Comparison of ENCODE assay signal across 13 mouse cellular contexts in genomic region chr9:73165631-73166030, GRCm38 (mm10). TPM values are rescaled to one million over a fixed set of nuclear protein-coding genes. Genes with fewer than 3 reads are reported as not detected.
DNase-seq lines count a peak whose midpoint lies in the region.
"Had no signal": no experiment of that assay in that cellular context is flagged by ENCODE, and none has a peak within 500 bp of the region (broad histone marks: within the 10 kb centered on the region; RNA-seq: fewer than 3 reads in every experiment).

No protein-coding gene starts in this region.

- H3K4me1 ChIP-seq in forebrain, embryonic 10.5 days = no peaks in the 10 kb centered on the region

- WGBS in forebrain, embryonic 10.5 days = 87% methylated on average over 4 of the region's 4 CpGs

- DNase-seq in ovary, adult 18-20 months (ENCODE audit: low spot score) = peak; percentile 23
- DNase-seq in ovary, postnatal 10 days (ENCODE audit: low spot score) = no peak
- DNase-seq in adrenal gland, postnatal 10 days = peak; percentile 46
- peak; percentile 44 for DNase-seq in cerebellum, adult 8-10 months
- no peak for DNase-seq in B cell, adult 2 months
- no peak for DNase-seq in forebrain, embryonic 10.5 days (ENCODE audit: extremely low spot score, low spot score)
- DNase-seq in left cerebral cortex, postnatal 36 days (ENCODE audit: low spot score in 2 of 2) = no peak
- DNase-seq: forebrain, postnatal 0 days; lung, postnatal 14 days; right cerebral cortex, adult 18-20 months had no signal

- H3K36me3 ChIP-seq in forebrain, embryonic 10.5 days (replicated peaks) = no peaks in the 10 kb centered on the region
- H3K36me3 ChIP-seq: neural tube, embryonic 15.5 days had no signal

- no peak overlapping the region for H3K27ac ChIP-seq in forebrain, embryonic 10.5 days
- H3K27ac ChIP-seq: kidney, postnatal 0 days; neural tube, embryonic 15.5 days; stomach, postnatal 0 days had no signal

- peaks cover 5% of the 10 kb centered on the region for H3K27me3 ChIP-seq in forebrain, embryonic 10.5 days (ENCODE audit: poor library complexity, severe bottlenecking)
- H3K27me3 ChIP-seq: neural tube, embryonic 15.5 days had no signal

- H3K9me3 ChIP-seq in forebrain, embryonic 10.5 days = no peaks in the 10 kb centered on the region
- H3K9me3 ChIP-seq: neural tube, embryonic 15.5 days had no signal

- H3K4me3 ChIP-seq in forebrain, embryonic 10.5 days = no peak overlapping the region
- H3K4me3 ChIP-seq: neural tube, embryonic 15.5 days had no signal

- intact Hi-C loops in left cerebral cortex, postnatal 36 days (cut with DNase I) = loop anchor here (10.0 kb wide), 1 partner anchor 399 kb away; no protein-coding TSS in a partner anchor

RNA-seq across cellular contexts. Expression of gene Rsl24d1, which starts 52.4 kb away (rescaled TPM):
- 10 to 100 TPM; 61.2 to 63.7 TPM for total RNA-seq in adrenal gland, postnatal 10 days (2021)
- polyA plus RNA-seq in forebrain, embryonic 10.5 days (2016; fragmentation: Nextera tagmentation; extraction: Ambion mirVana) = 157 and 160 TPM in 2 replicates
- total RNA-seq in left cerebral cortex, postnatal 36 days (2021) = 10 to 100 TPM; 56.2 to 56.8 TPM

Comparison
In these comparisons a context has a peak if more than half of its experiments do, and no peak if none do; other contexts are left out.
1. DNase-seq: peak in ovary, adult 18-20 months (single experiment), adrenal gland, postnatal 10 days (single experiment) and cerebellum, adult 8-10 months (single experiment); none in ovary, postnatal 10 days (single experiment), B cell, adult 2 months (0 of 2), forebrain, embryonic 10.5 days (single experiment) and left cerebral cortex, postnatal 36 days (0 of 2).